Mouse (Mus musculus): Measurements from ENCODE around the gene Aldh16a1. TPM values are rescaled to one million over a fixed set of nuclear protein-coding genes. Genes with fewer than 3 reads are reported as not detected.
"Not testable (repeated sequence)": the region's sequence is repeated elsewhere in the genome, so short reads cannot be mapped to it uniquely, and the experiment has no call there.

Aldh16a1 gene
- polyA plus RNA-seq, 1 experiment from 2014 or later = 35.6 TPM

GRCm38 (mm10) chr7:45103652-45104180 lies 50.7 kb downstream of the Aldh16a1 start, which contains the start of gene Fcgrt:
TSS of gene Fcgrt (minus strand) at chr7:45103851.
- Histone ChIP-seq H3K27me3 (no peaks in the 10 kb centered on the region), H3K9ac (no peak within 1 kb of the TSS), H3K4me1 (no peaks in the 10 kb centered on the region), H3K4me3 (no peak within 1 kb of the TSS), H3K4me2 (no peak within 1 kb of the TSS), H3K36me3 (ENCODE audit: poor library complexity, severe bottlenecking) (no peaks in the 10 kb centered on the region), H3K9me3 (replicated peaks) (no peaks in the 10 kb centered on the region), H3K27ac (no peak within 1 kb of the TSS)
- no peak for ATAC-seq
- WGBS = 80% methylated on average over 7 of the region's 7 CpGs

GRCm38 (mm10) chr7:45102940-45103585 lies 51.3 kb downstream of the Aldh16a1 start:
- 83% methylated on average over 9 of the region's 9 CpGs for WGBS
- no peak overlapping the region for H3K27ac ChIP-seq
- no peaks in the 10 kb centered on the region for H3K36me3 ChIP-seq (ENCODE audit: poor library complexity, severe bottlenecking)
- no peaks in the 10 kb centered on the region for H3K4me1 ChIP-seq
- ATAC-seq = no peak
- H3K4me3 ChIP-seq = no peak overlapping the region
- H3K27me3 ChIP-seq = no peaks in the 10 kb centered on the region
- H3K9ac ChIP-seq = no peak overlapping the region
- H3K9me3 ChIP-seq (replicated peaks) = no peaks in the 10 kb centered on the region
- no peak overlapping the region for H3K4me2 ChIP-seq

GRCm38 (mm10) chr7:45102441-45102840 lies 51.9 kb downstream of the Aldh16a1 start:
- H3K27ac ChIP-seq = no peak overlapping the region
- WGBS = 94% methylated on average over 11 of the region's 11 CpGs

GRCm38 (mm10) chr7:45100046-45100445 lies 54.3 kb downstream of the Aldh16a1 start:
- no peaks in the 10 kb centered on the region for H3K4me1 ChIP-seq
- no peak overlapping the region for H3K27ac ChIP-seq
- H3K4me3 ChIP-seq = no peak overlapping the region
- no peak for ATAC-seq
- WGBS = 92% methylated on average over 6 of the region's 6 CpGs
- H3K9me3 ChIP-seq (replicated peaks) = no peaks in the 10 kb centered on the region
- H3K4me2 ChIP-seq = no peak overlapping the region
- no peaks in the 10 kb centered on the region for H3K27me3 ChIP-seq
- H3K36me3 ChIP-seq (ENCODE audit: poor library complexity, severe bottlenecking) = no peaks in the 10 kb centered on the region
- no peak overlapping the region for H3K9ac ChIP-seq

More at GRCm38 (mm10) chr7:45102441-45102840, 51.9 kb downstream of the Aldh16a1 start:
- Histone ChIP-seq H3K36me3 (ENCODE audit: poor library complexity, severe bottlenecking) (no peaks in the 10 kb centered on the region), H3K4me3 (no peak overlapping the region), H3K4me1 (no peaks in the 10 kb centered on the region), H3K27me3 (no peaks in the 10 kb centered on the region), H3K9ac (no peak overlapping the region), H3K4me2 (no peak overlapping the region), H3K9me3 (replicated peaks) (no peaks in the 10 kb centered on the region)
- no peak for ATAC-seq

GRCm38 (mm10) chr7:45098541-45099240 lies 55.7 kb downstream of the Aldh16a1 start:
- no peak for ATAC-seq
- H3K9me3 ChIP-seq (replicated peaks) = no peaks in the 10 kb centered on the region
- WGBS = 91% methylated on average over 8 of the region's 8 CpGs
- H3K36me3 ChIP-seq (ENCODE audit: poor library complexity, severe bottlenecking) = no peaks in the 10 kb centered on the region
- no peak overlapping the region for H3K4me3 ChIP-seq
- H3K27ac ChIP-seq = no peak overlapping the region
- no peaks in the 10 kb centered on the region for H3K27me3 ChIP-seq
- H3K9ac ChIP-seq = no peak overlapping the region
- no peaks in the 10 kb centered on the region for H3K4me1 ChIP-seq
- H3K4me2 ChIP-seq = no peak overlapping the region

GRCm38 (mm10) chr7:45097479-45097878 lies 56.9 kb downstream of the Aldh16a1 start:
- H3K27me3 ChIP-seq = no peaks in the 10 kb centered on the region
- H3K36me3 ChIP-seq (ENCODE audit: poor library complexity, severe bottlenecking) = no peaks in the 10 kb centered on the region
- no peak overlapping the region for H3K4me3 ChIP-seq
- H3K4me2 ChIP-seq = no peak overlapping the region
- no peaks in the 10 kb centered on the region for H3K9me3 ChIP-seq (replicated peaks)
- WGBS = 54% methylated on average over 6 of the region's 6 CpGs
- H3K9ac ChIP-seq = no peak overlapping the region
- no peak for ATAC-seq
- H3K27ac ChIP-seq = no peak overlapping the region
- peaks cover 6% of the 10 kb centered on the region; the same call in 1 of the 2 replicates for H3K4me1 ChIP-seq

GRCm38 (mm10) chr7:45095965-45096364 lies 58.4 kb downstream of the Aldh16a1 start:
- not testable (repeated sequence) for H3K4me2 ChIP-seq; H3K36me3 ChIP-seq (ENCODE audit: poor library complexity, severe bottlenecking); ATAC-seq; H3K9ac ChIP-seq; H3K4me3 ChIP-seq; H3K9me3 ChIP-seq (replicated peaks); H3K27ac ChIP-seq; H3K27me3 ChIP-seq
- peaks cover 17% of the 10 kb centered on the region for H3K4me1 ChIP-seq
- WGBS = 90% methylated on average over 14 of the region's 14 CpGs

GRCm38 (mm10) chr7:45095367-45095766 lies 59.0 kb downstream of the Aldh16a1 start:
- H3K27ac ChIP-seq = no peak overlapping the region
- 87% methylated on average over 6 of the region's 6 CpGs for WGBS
- no peak overlapping the region for H3K4me3 ChIP-seq
- no peaks in the 10 kb centered on the region for H3K27me3 ChIP-seq
- H3K9ac ChIP-seq = no peak overlapping the region
- H3K4me1 ChIP-seq = peaks cover 19% of the 10 kb centered on the region
- H3K9me3 ChIP-seq (replicated peaks) = no peaks in the 10 kb centered on the region
- no peak overlapping the region for H3K4me2 ChIP-seq
- H3K36me3 ChIP-seq (ENCODE audit: poor library complexity, severe bottlenecking) = no peaks in the 10 kb centered on the region
- no peak for ATAC-seq

GRCm38 (mm10) chr7:45094121-45094520 lies 60.3 kb downstream of the Aldh16a1 start:
- Histone ChIP-seq H3K4me2 (no peak overlapping the region), H3K9ac (no peak overlapping the region), H3K9me3 (replicated peaks) (no peaks in the 10 kb centered on the region), H3K27me3 (no peaks in the 10 kb centered on the region), H3K4me3 (no peak overlapping the region), H3K27ac (no peak overlapping the region), H3K36me3 (ENCODE audit: poor library complexity, severe bottlenecking) (no peaks in the 10 kb centered on the region), H3K4me1 (peaks cover 19% of the 10 kb centered on the region)
- 80% methylated on average over 7 of the region's 7 CpGs for WGBS
- ATAC-seq = no peak

GRCm38 (mm10) chr7:45093516-45093905 lies 60.9 kb downstream of the Aldh16a1 start:
- Histone ChIP-seq H3K4me1 (peaks cover 19% of the 10 kb centered on the region), H3K4me2 (no peak overlapping the region), H3K27ac (no peak overlapping the region), H3K36me3 (ENCODE audit: poor library complexity, severe bottlenecking) (peaks cover 1% of the 10 kb centered on the region; the same call in 1 of the 2 replicates), H3K9me3 (replicated peaks) (no peaks in the 10 kb centered on the region), H3K27me3 (no peaks in the 10 kb centered on the region), H3K9ac (no peak overlapping the region), H3K4me3 (no peak overlapping the region)
- ATAC-seq = no peak
- 37% methylated on average over 18 of the region's 18 CpGs for WGBS

GRCm38 (mm10) chr7:45092828-45093515 lies 61.4 kb downstream of the Aldh16a1 start:
- peaks cover 7% of the 10 kb centered on the region; the same call in 1 of the 2 replicates for H3K36me3 ChIP-seq (ENCODE audit: poor library complexity, severe bottlenecking)
- H3K9ac ChIP-seq = no peak overlapping the region
- no peaks in the 10 kb centered on the region for H3K9me3 ChIP-seq (replicated peaks)
- H3K4me1 ChIP-seq = peaks cover 19% of the 10 kb centered on the region
- no peak overlapping the region for H3K4me3 ChIP-seq
- no peak for ATAC-seq
- 67% methylated on average over 12 of the region's 12 CpGs for WGBS
- no peak overlapping the region for H3K27ac ChIP-seq
- H3K4me2 ChIP-seq = no peak overlapping the region
- H3K27me3 ChIP-seq = no peaks in the 10 kb centered on the region

GRCm38 (mm10) chr7:45092048-45092447 lies 62.3 kb downstream of the Aldh16a1 start, which contains the start of gene Rcn3:
TSS of gene Rcn3 (minus strand) at chr7:45092221.
- under 1% methylated on average over 16 of the region's 16 CpGs for WGBS

More at GRCm38 (mm10) chr7:45092048-45092447, 62.3 kb downstream of the Aldh16a1 start, which contains the start of gene Rcn3:
- Histone ChIP-seq H3K4me3 (peak within 1 kb of the TSS; percentile 43), H3K4me1 (peaks cover 19% of the 10 kb centered on the region), H3K9me3 (replicated peaks) (no peaks in the 10 kb centered on the region), H3K27ac (peak within 1 kb of the TSS; percentile 19; the same call in 1 of the 2 replicates), H3K27me3 (no peaks in the 10 kb centered on the region), H3K4me2 (peak within 1 kb of the TSS; percentile 66), H3K9ac (peak within 1 kb of the TSS; percentile 66), H3K36me3 (ENCODE audit: poor library complexity, severe bottlenecking) (peaks cover 15% of the 10 kb centered on the region)
- peak; percentile 96 for ATAC-seq

All from forebrain, embryonic 13.5 days (tissue).